Comparison of ENCODE assay signal across 12 mouse cellular contexts in the genomic region with DNA sequence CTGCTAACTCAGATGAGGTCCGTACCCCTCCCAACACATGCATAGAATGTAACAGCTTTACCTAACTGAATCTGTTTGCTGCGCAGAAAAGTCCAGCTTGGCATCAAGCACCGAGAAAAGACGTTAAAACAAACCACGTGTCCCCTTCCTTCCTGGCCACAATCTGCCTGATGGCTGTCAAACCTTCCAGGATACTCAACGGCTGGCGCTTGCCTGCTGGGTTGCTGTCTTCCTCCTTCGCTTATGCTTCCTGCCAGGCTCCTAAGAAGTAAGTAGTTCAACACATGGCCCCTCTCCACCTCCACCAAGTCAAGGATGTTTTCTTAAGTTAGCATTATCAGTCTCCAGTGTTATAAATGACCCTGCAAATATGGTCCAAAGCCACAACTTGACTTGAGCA. TPM values are rescaled to one million over a fixed set of nuclear protein-coding genes. Genes with fewer than 3 reads are reported as not detected.
"Had no signal": no experiment of that assay in that cellular context is flagged by ENCODE, and none has a peak within 500 bp of the region (broad histone marks: within the 10 kb centered on the region; RNA-seq: fewer than 3 reads in every experiment).

No protein-coding gene starts in this region.

- H3K9ac ChIP-seq: limb, embryonic 15.5 days; liver, embryonic 14.5 days; midbrain, embryonic 15.5 days; neural tube, embryonic 12.5 days had no signal

- H3K27me3 ChIP-seq: limb, embryonic 15.5 days; midbrain, embryonic 15.5 days; neural tube, embryonic 12.5 days had no signal

- H3K4me3 ChIP-seq: limb, embryonic 15.5 days; midbrain, embryonic 15.5 days; neural tube, embryonic 12.5 days had no signal

- H3K36me3 ChIP-seq: limb, embryonic 15.5 days; midbrain, embryonic 15.5 days; neural tube, embryonic 12.5 days had no signal

- H3K4me2 ChIP-seq: limb, embryonic 15.5 days; midbrain, embryonic 11.5 days; midbrain, embryonic 15.5 days; neural tube, embryonic 12.5 days had no signal

- ATAC-seq: midbrain, embryonic 15.5 days had no signal

- H3K9me3 ChIP-seq: limb, embryonic 15.5 days; midbrain, embryonic 15.5 days; neural tube, embryonic 12.5 days had no signal

- DNase-seq: kidney, postnatal 10 days; lung, adult 18-20 months; lung, postnatal 36 days had no signal

- H3K27ac ChIP-seq: limb, embryonic 15.5 days; liver, embryonic 14.5 days; midbrain, embryonic 15.5 days; neural tube, embryonic 12.5 days; stomach, postnatal 0 days had no signal

- H3K4me1 ChIP-seq: midbrain, embryonic 15.5 days; neural tube, embryonic 12.5 days had no signal

RNA-seq across cellular contexts. Expression of a gene that starts 9.7 kb away (rescaled TPM):
- polyA plus RNA-seq: limb, embryonic 11.5 days; limb, embryonic 15.5 days; liver, embryonic 14.5 days; midbrain, embryonic 11.5 days; midbrain, embryonic 15.5 days; neural tube, embryonic 12.5 days had no signal

RNA-seq across cellular contexts. Expression of a gene that starts 11.3 kb away (rescaled TPM):
- polyA plus RNA-seq: limb, embryonic 11.5 days; limb, embryonic 15.5 days; liver, embryonic 14.5 days; lung, embryonic 16.5 days; midbrain, embryonic 11.5 days; midbrain, embryonic 15.5 days; neural tube, embryonic 12.5 days had no signal

RNA-seq across cellular contexts. Expression of a gene that starts 24.3 kb away (rescaled TPM):
- polyA plus RNA-seq: limb, embryonic 11.5 days had no signal

RNA-seq across cellular contexts. Expression of a gene that starts 45.0 kb away (rescaled TPM):
- polyA plus RNA-seq: large intestine, adult 2 months; limb, embryonic 11.5 days; lung, embryonic 16.5 days; neural tube, embryonic 12.5 days had no signal

RNA-seq across cellular contexts. Expression of a gene that starts 53.9 kb away (rescaled TPM):
- polyA plus RNA-seq: midbrain, embryonic 11.5 days; midbrain, embryonic 15.5 days had no signal
